Mouse (Mus musculus) embryonic facial prominence, embryonic 14.5 days (tissue): ENCODE data around the gene Cdc40. TPM values are rescaled to one million over a fixed set of nuclear protein-coding genes. Genes with fewer than 3 reads are reported as not detected.
"Not testable (repeated sequence)": the region's sequence is repeated elsewhere in the genome, so short reads cannot be mapped to it uniquely, and the experiment has no call there.

Experiments
- ATAC-seq: fragments of 200-750 bp; cut with Nextera tagmentation; 2 replicates; pipeline ENCODE4 v1.8.0; 2017; ENCODE audit warnings: low read depth, moderate number of reproducible peaks, moderate TSS enrichment
- DNase-seq: peaks from one replicate; pipeline ENCODE4 v3.0.0-alpha.2; 2015; ENCODE audit warnings: low spot score
- H3K27ac ChIP-seq: fragments of 300-500 bp; sonication (generic); replicated peaks from 2 replicates; pipeline ENCODE4 v1.5.1; 2014; ENCODE audit warnings: low read depth, mild to moderate bottlenecking, low read length, moderate library complexity
- H3K27me3 ChIP-seq: fragments of 300-500 bp; sonication (generic); replicated peaks from 2 replicates; pipeline ENCODE4 v1.6.1; 2014; ENCODE audit warnings: low read length; ENCODE audit not compliant: control insufficient read depth, insufficient read depth
- H3K36me3 ChIP-seq: fragments of 300-500 bp; sonication (generic); 2 replicates; pipeline ENCODE4 v1.6.1; 2014; ENCODE audit warnings: low read length, mixed read lengths; ENCODE audit not compliant: control insufficient read depth, insufficient read depth
- H3K4me1 ChIP-seq: fragments of 300-500 bp; sonication (generic); 2 replicates; pipeline ENCODE4 v1.6.1; 2014; ENCODE audit warnings: antibody characterized with exemption, low read length; ENCODE audit not compliant: control insufficient read depth, insufficient read depth
- H3K4me2 ChIP-seq: fragments of 300-500 bp; sonication (generic); 2 replicates; pipeline ENCODE4 v1.6.1; 2014; ENCODE audit warnings: low read depth, mild to moderate bottlenecking, low read length, moderate library complexity, mixed read lengths
- H3K4me3 ChIP-seq: fragments of 300-500 bp; sonication (generic); 2 replicates; pipeline ENCODE4 v1.5.1; 2014; ENCODE audit warnings: low read depth, mild to moderate bottlenecking, low read length
- H3K9ac ChIP-seq: fragments of 300-500 bp; sonication (generic); 2 replicates; pipeline ENCODE4 v1.6.1; 2014; ENCODE audit warnings: low read depth, mild to moderate bottlenecking, low read length, moderate library complexity, mixed read lengths
- H3K9me3 ChIP-seq: fragments of 300-500 bp; sonication (generic); 2 replicates; pipeline ENCODE4 v1.6.1; 2016; ENCODE audit warnings: low read length; ENCODE audit not compliant: control insufficient read depth
- WGBS: fragments of 180-500 bp; shearing (Covaris S2); extraction: QIAGEN DNeasy Blood & Tissue Kit; methylation state at CpG from one replicate; pipeline ENCODE4 v1.1.7; 2014; 5-methylcytosine and 5-hydroxymethylcytosine counted together
- polyA plus RNA-seq: library from polyadenylated mRNA; unstranded; fragments of >200 nt; fragmentation: Nextera tagmentation; extraction: Ambion mirVana; gene quantifications from 2 replicates; pipeline ENCODE4 v1.2.1, GENCODE M21; 2014

The Cdc40 gene
- polyA plus RNA-seq, 1 experiment from 2014 or later: 27.1 TPM

GRCm38 (mm10) chr10:40827706-40828105, 55.4 kb downstream of the Cdc40 start:
- H3K4me1 ChIP-seq: no peaks in the 10 kb centered on the region
- no peak overlapping the region for H3K4me2 ChIP-seq
- ATAC-seq (no peak), DNase-seq (no peak)
- H3K9me3 ChIP-seq: no peaks in the 10 kb centered on the region
- H3K36me3 ChIP-seq: peaks cover 27% of the 10 kb centered on the region
- no peaks in the 10 kb centered on the region for H3K27me3 ChIP-seq
- H3K27ac ChIP-seq: no peak overlapping the region
- H3K9ac ChIP-seq: no peak overlapping the region
- WGBS: 88% methylated on average over 4 of the region's 4 CpGs
- no peak overlapping the region for H3K4me3 ChIP-seq

GRCm38 (mm10) chr10:40825952-40826351, 57.2 kb downstream of the Cdc40 start:
- no peak overlapping the region for H3K4me2 ChIP-seq
- H3K4me1 ChIP-seq: no peaks in the 10 kb centered on the region
- H3K9me3 ChIP-seq: no peaks in the 10 kb centered on the region
- no peaks in the 10 kb centered on the region for H3K27me3 ChIP-seq
- H3K27ac ChIP-seq: no peak overlapping the region
- WGBS: 61% methylated on average over 6 of the region's 6 CpGs
- ATAC-seq: no peak
- H3K4me3 ChIP-seq: no peak overlapping the region
- H3K36me3 ChIP-seq: peaks cover 18% of the 10 kb centered on the region; the same call in 1 of the 2 replicates
- H3K9ac ChIP-seq: no peak overlapping the region
- DNase-seq: no peak

GRCm38 (mm10) chr10:40816471-40816870, 66.6 kb downstream of the Cdc40 start:
- no peaks in the 10 kb centered on the region for H3K36me3 ChIP-seq
- ATAC-seq (no peak), DNase-seq (no peak)
- H3K9me3 ChIP-seq: no peaks in the 10 kb centered on the region
- no peak overlapping the region for H3K4me2 ChIP-seq
- no peaks in the 10 kb centered on the region for H3K27me3 ChIP-seq
- no peak overlapping the region for H3K27ac ChIP-seq
- no peak overlapping the region for H3K4me3 ChIP-seq
- H3K9ac ChIP-seq: no peak overlapping the region
- no peaks in the 10 kb centered on the region for H3K4me1 ChIP-seq
- 60% methylated on average over 6 of the region's 6 CpGs for WGBS

GRCm38 (mm10) chr10:40813627-40814026, 69.5 kb downstream of the Cdc40 start:
- Histone ChIP-seq H3K27ac (no peak overlapping the region), H3K9ac (no peak overlapping the region), H3K4me2 (no peak overlapping the region), H3K27me3 (0 out of 2 replicates have a peak, but pooled peaks cover 4% of the 10 kb centered on the region), H3K36me3 (no peaks in the 10 kb centered on the region), H3K4me3 (no peak overlapping the region), H3K4me1 (no peaks in the 10 kb centered on the region), H3K9me3 (no peaks in the 10 kb centered on the region)
- 61% methylated on average over 4 of the region's 4 CpGs for WGBS
- DNase-seq: no peak
- no peak for ATAC-seq

- not testable (repeated sequence) for H3K9me3 ChIP-seq, H3K36me3 ChIP-seq, H3K4me1 ChIP-seq, H3K4me2 ChIP-seq, H3K4me3 ChIP-seq, ATAC-seq, DNase-seq, H3K27me3 ChIP-seq, H3K27ac ChIP-seq, H3K9ac ChIP-seq
- whole genome bisulfite sequencing: 34% methylated on average over 5 of the region's 5 CpGs
Measured at GRCm38 (mm10) chr10:40809411-40809910, 73.7 kb downstream of the Cdc40 start.

DNA sequence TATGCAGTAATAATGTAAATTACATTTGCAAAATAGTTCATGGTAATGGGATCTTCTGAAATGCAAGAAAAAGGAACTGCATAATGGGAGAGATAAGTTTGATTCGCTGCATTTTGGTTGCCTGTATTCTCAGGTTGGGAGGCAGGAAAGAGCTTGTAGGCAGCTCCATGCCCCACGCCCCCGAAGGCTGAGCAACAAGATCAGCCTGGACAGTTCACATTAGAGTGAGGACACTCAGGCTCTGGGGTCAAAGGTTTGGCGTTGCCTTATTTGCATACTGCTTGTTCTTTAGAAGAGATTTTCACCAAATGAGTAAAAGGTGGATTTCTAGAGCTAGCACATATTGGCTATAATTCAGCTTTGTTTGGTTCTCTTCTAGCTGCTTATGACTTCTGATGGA, 76.9 kb downstream of the Cdc40 start:
- WGBS: 81% methylated on average over 4 of the region's 4 CpGs
- DNase-seq (no peak), ATAC-seq (no peak)
- no peak overlapping the region for H3K27ac ChIP-seq
- no peaks in the 10 kb centered on the region for H3K9me3 ChIP-seq
- 0 out of 2 replicates have a peak, but pooled peaks cover 4% of the 10 kb centered on the region for H3K27me3 ChIP-seq
- H3K36me3 ChIP-seq: no peaks in the 10 kb centered on the region
- no peak overlapping the region for H3K4me3 ChIP-seq
- H3K9ac ChIP-seq: no peak overlapping the region
- H3K4me1 ChIP-seq: no peaks in the 10 kb centered on the region
- H3K4me2 ChIP-seq: no peak overlapping the region

DNA sequence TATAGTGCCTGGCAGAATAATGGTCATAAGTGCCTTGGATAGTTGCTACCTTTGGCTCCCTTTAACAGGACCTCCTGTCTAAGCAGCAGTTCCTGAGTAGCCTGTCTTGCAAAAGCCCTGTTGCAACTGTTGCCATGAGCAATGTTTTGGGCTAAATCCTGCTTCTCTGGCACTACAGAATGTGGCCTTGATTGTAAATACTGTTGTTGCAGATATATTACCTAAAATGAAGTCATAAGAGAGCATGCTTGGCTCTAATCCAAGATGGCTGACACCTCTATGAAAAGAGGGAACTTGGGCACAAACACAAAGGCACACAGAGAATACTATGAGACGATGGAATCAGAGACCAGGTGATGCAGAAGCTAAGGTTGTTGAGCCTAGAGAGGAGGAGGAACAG, 77.9 kb downstream of the Cdc40 start:
- Histone ChIP-seq H3K27ac (no peak overlapping the region), H3K27me3 (0 out of 2 replicates have a peak, but pooled peaks cover 2% of the 10 kb centered on the region), H3K4me3 (no peak overlapping the region), H3K9me3 (no peaks in the 10 kb centered on the region), H3K36me3 (no peaks in the 10 kb centered on the region), H3K9ac (no peak overlapping the region), H3K4me1 (no peaks in the 10 kb centered on the region), H3K4me2 (no peak overlapping the region)
- WGBS: 82% methylated on average over 1 of the region's 1 CpGs
- DNase-seq (no peak), ATAC-seq (no peak)

- Histone ChIP-seq H3K9ac (no peak overlapping the region), H3K27ac (no peak overlapping the region), H3K4me1 (no peaks in the 10 kb centered on the region), H3K4me3 (no peak overlapping the region), H3K4me2 (no peak overlapping the region), H3K9me3 (0 out of 2 replicates have a peak, but pooled peaks cover 2% of the 10 kb centered on the region), H3K27me3 (no peaks in the 10 kb centered on the region), H3K36me3 (no peaks in the 10 kb centered on the region)
- 81% methylated on average over 3 of the region's 3 CpGs for WGBS
- ATAC-seq (no peak), DNase-seq (no peak)
Measured at GRCm38 (mm10) chr10:40792115-40792514, 91.0 kb downstream of the Cdc40 start.

- Histone ChIP-seq H3K9me3 (0 out of 2 replicates have a peak, but pooled peaks cover 6% of the 10 kb centered on the region), H3K27ac (no peak overlapping the region), H3K4me1 (no peaks in the 10 kb centered on the region), H3K27me3 (no peaks in the 10 kb centered on the region), H3K36me3 (no peaks in the 10 kb centered on the region), H3K4me3 (no peak overlapping the region), H3K4me2 (no peak overlapping the region), H3K9ac (no peak overlapping the region)
- WGBS: 72% methylated on average over 3 of the region's 3 CpGs
- no peak for DNase-seq
- ATAC-seq: no peak
Measured at GRCm38 (mm10) chr10:40790406-40790805, 92.7 kb downstream of the Cdc40 start.
